Mouse (Mus musculus) G1E-ER4 (cell line): ENCODE data around the gene Olfr1178. TPM values are rescaled to one million over a fixed set of nuclear protein-coding genes. Genes with fewer than 3 reads are reported as not detected.

Source experiments
- GATA1 ChIP-seq: IDR thresholded peaks from one replicate; pipeline ENCODE4 v1.8.0; 2012; ENCODE audit warnings: low read length, inconsistent platforms
- polyA plus RNA-seq: library from polyadenylated mRNA; stranded (reverse); fragments of >175 nt; gene quantifications from 2 replicates; pipeline ENCODE4 v1.2.3, GENCODE M21; 2012

Olfr1178 gene
- polyA plus RNA-seq = not detected in 2 replicates

GRCm38 (mm10) chr2:88386762-88387161 is at the start of gene Olfr1178:
Gene Olfr1178, plus strand, starts transcription at chr2:88387062.
- no peak for TF ChIP-seq GATA1

- no peak for TF ChIP-seq GATA1
Observed at GRCm38 (mm10) chr2:88346392-88346791, 40.5 kb upstream of the Olfr1178 start, which contains the start of gene Olfr1177-ps. Gene Olfr1177-ps, minus strand, starts transcription at chr2:88346492.

- TF ChIP-seq GATA1 = no peak
Observed at GRCm38 (mm10) chr2:88356304-88356703, 30.6 kb upstream of the Olfr1178 start.

DNA sequence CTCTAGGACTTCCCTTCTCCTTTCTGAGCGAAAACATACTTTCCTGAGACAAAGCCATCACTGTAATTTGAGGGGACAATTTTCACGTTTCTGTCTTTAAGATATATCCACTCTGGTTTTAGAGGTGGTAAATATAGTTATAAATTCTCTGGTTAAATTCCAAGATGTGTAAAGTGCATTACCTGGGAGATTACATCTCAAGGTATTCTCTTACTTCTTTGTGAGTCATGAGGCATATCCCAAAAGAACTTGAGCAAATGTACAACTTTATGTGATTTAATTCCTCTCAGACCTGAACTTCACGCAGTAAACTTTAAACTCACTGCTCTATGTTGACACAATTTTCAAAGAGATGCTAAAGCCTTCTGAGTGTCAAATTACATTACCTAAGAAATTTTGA is 19.5 kb downstream of the Olfr1178 start, which contains the start of gene Olfr1179:
Olfr1179 (minus strand) TSS at position 101 of the 400 bp plus-strand sequence.
- no peak for TF ChIP-seq GATA1

- TF ChIP-seq GATA1 = no peak
Observed at GRCm38 (mm10) chr2:88419051-88419450, 32.2 kb downstream of the Olfr1178 start, which contains the start of gene Olfr1180. Gene Olfr1180, minus strand, starts transcription at chr2:88419151.

DNA sequence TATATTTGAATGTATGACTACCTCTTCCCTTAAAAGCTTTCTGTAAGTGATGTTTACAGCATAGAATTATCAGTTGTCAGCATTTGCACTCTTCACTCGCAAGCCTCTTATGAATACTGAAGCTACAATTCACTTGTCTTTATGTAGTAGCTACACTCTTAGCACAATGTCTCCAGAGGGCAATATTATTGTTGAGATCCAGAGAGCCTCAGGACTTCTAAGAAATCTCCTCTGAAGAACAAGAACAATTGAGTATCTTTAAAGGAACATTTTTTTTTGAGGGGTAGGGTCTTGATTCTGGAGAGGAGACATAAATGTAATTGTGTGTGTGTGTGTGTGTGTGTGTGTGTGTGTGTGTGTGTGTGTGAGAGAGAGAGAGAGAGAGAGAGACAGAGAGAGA is 39.2 kb downstream of the Olfr1178 start, which contains the start of gene Olfr1181:
Olfr1181 (minus strand) TSS at position 101 of the 400 bp plus-strand sequence.
- no peak for TF ChIP-seq GATA1

DNA sequence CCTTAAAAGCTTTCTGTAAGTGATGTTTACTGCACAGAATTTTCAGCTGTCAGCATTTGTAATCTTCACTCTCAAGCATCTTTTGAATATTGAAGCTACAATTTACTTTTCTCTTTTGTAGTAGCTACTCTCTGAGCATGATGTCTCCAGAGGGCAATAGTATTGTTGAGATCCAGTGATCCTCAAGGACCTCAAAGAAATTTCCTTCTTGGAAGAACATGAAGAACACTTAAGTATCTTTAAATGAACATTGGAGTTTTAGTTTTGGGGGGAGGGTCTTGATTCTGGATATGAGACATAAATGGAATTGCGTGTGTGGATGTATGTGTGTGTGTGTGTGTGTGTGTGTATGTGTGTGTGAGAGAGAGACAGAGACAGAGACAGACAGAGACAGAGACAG is 62.2 kb downstream of the Olfr1178 start, which contains the start of gene Gm13757:
Gm13757 (minus strand) TSS at position 101 of the 400 bp plus-strand sequence.
- no peak for TF ChIP-seq GATA1

Other genes starting within 250 kb of the Olfr1178 start
- not detected in 2 replicates for gene Olfr1167, start 231.9 kb upstream of the Olfr1178 start, polyA plus RNA-seq
- not detected in 2 replicates for gene Olfr1168, start 205.2 kb upstream of the Olfr1178 start, polyA plus RNA-seq
- not detected in 2 replicates for gene Olfr1170, start 158.7 kb upstream of the Olfr1178 start, polyA plus RNA-seq
- gene Olfr1173, start 107.2 kb upstream of the Olfr1178 start, polyA plus RNA-seq = not detected in 2 replicates
- gene Olfr1174-ps, start 71.9 kb upstream of the Olfr1178 start, polyA plus RNA-seq = not detected in 2 replicates
- not detected in 2 replicates for gene Olfr1175-ps, start 59.8 kb upstream of the Olfr1178 start, polyA plus RNA-seq
- not detected in 2 replicates for gene Olfr1176, start 50.3 kb upstream of the Olfr1178 start, polyA plus RNA-seq
- not detected in 2 replicates for gene Olfr1177-ps, start 40.6 kb upstream of the Olfr1178 start, polyA plus RNA-seq
- not detected in 2 replicates for gene Olfr1179, start 19.4 kb downstream of the Olfr1178 start, polyA plus RNA-seq
- gene Olfr1180, start 32.1 kb downstream of the Olfr1178 start, polyA plus RNA-seq = not detected in 2 replicates
- not detected in 2 replicates for gene Olfr1181, start 39.1 kb downstream of the Olfr1178 start, polyA plus RNA-seq
- not detected in 2 replicates for gene Gm13757, start 62.1 kb downstream of the Olfr1178 start, polyA plus RNA-seq
- gene Olfr1183, start 67.8 kb downstream of the Olfr1178 start, polyA plus RNA-seq = not detected in 2 replicates
- not detected in 2 replicates for gene Olfr1184, start 96.5 kb downstream of the Olfr1178 start, polyA plus RNA-seq
- not detected in 2 replicates for gene Olfr1185-ps1, start 106.3 kb downstream of the Olfr1178 start, polyA plus RNA-seq
- gene Olfr1186, start 131.5 kb downstream of the Olfr1178 start, polyA plus RNA-seq = not detected in 2 replicates
- not detected in 2 replicates for gene Olfr1188, start 169.9 kb downstream of the Olfr1178 start, polyA plus RNA-seq
- gene Olfr1189, start 199.4 kb downstream of the Olfr1178 start, polyA plus RNA-seq = not detected in 2 replicates